Mouse (Mus musculus): Measurements from ENCODE around the gene Rtf1.
A peak's percentile ranks its signal among the peaks of the same experiment; 100 is the strongest.

Gene Rtf1

DNA sequence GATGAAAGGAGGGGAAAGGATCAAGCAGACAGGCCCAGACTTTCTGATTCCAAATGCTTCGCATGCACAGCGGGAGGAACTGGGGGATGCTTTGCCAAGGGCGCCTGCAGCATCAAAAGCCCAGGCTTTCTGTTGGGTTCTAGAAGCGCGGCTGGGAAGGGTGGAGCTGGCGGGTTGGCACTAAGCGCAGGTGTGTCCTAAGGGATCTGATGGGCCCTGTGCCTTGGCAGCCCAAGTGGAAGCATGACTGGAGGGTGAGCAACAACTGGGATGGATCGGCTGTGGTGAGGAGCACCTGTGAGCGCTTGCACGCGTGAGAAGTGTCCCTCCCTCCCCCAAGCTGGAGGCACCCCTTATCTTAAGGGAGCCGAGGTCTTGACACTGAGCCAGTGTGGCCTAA is 62.3 kb downstream of the Rtf1 start:
- DNase-seq, result no peak

DNA sequence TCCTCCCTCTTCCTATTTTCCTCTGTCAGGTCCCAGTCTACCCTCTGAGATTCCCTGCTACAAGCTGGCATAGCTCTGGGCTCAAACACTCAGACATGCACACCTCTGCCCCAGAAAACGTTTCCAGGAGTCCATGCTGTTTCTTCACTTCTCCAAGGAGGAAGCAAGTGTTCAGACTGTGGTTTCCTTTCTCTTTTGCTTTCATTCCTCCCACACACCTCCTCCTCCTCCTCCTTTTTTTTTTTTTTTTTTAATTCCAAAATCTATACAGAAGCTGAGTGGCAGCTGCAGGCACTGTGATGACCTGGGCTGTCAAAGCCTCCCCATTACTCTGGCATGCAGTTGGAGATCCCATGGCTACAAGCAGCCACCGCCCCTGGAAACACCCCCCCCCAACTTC is 65.7 kb downstream of the Rtf1 start:
- no peak for DNase-seq

GRCm38 (mm10) chr2:119741581-119742411 is 66.9 kb downstream of the Rtf1 start, which contains the start of gene Itpka:
TSS of gene Itpka (plus strand) at chr2:119742337.
- DNase-seq, result peak; percentile 40

- peak; percentile 9 for DNase-seq
These were observed 67.8 kb downstream of the Rtf1 start for GRCm38 (mm10) chr2:119742461-119743175.

GRCm38 (mm10) chr2:119743176-119743807 is 68.4 kb downstream of the Rtf1 start:
- no peak for DNase-seq

DNA sequence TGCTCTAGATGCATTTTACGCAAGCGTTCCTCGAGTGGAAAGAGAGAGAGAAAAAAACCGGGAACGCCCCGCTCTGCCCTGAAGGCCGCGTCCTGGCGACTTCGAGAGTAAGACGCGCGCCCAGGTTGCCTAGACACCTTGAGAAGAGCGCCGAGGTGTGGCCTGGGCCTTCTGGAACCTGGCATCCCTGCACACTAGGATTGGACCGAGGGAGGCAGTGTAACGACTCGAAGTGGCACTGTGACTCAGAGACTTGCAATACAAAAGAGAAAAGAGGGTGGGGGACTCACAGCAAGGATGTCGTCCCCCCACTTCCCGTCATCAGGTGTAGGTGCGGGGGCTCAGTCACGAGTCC is 68.9 kb downstream of the Rtf1 start:
- DNase-seq, result no peak

GRCm38 (mm10) chr2:119744163-119745111 is 69.6 kb downstream of the Rtf1 start:
- no peak for DNase-seq

- no peak for DNase-seq
These were observed 70.4 kb downstream of the Rtf1 start for GRCm38 (mm10) chr2:119745281-119745680.

DNA sequence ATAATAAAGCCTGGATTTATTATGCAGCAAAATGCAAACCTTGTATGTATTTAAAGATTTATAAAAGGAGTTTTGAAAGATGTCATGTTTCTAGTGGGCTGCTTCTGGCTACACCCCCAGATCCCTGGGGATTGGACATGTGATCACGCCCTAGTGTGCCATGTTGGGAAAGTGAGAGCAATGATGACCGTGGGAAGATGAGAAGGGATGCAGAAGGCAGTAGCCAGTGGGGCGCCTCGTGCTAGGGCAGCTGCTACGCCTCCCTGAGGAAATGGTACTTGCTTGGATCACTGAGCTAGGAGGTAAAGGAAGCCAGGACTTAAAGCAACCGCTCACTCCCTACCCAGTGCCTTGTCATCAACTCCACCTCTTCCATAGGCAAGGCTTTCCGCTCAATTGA is 72.7 kb downstream of the Rtf1 start:
- no peak for DNase-seq

GRCm38 (mm10) chr2:119749260-119749659 is 74.4 kb downstream of the Rtf1 start:
- DNase-seq, result no peak

- no peak for DNase-seq
These were observed 82.8 kb downstream of the Rtf1 start for GRCm38 (mm10) chr2:119757601-119758100.

DNA sequence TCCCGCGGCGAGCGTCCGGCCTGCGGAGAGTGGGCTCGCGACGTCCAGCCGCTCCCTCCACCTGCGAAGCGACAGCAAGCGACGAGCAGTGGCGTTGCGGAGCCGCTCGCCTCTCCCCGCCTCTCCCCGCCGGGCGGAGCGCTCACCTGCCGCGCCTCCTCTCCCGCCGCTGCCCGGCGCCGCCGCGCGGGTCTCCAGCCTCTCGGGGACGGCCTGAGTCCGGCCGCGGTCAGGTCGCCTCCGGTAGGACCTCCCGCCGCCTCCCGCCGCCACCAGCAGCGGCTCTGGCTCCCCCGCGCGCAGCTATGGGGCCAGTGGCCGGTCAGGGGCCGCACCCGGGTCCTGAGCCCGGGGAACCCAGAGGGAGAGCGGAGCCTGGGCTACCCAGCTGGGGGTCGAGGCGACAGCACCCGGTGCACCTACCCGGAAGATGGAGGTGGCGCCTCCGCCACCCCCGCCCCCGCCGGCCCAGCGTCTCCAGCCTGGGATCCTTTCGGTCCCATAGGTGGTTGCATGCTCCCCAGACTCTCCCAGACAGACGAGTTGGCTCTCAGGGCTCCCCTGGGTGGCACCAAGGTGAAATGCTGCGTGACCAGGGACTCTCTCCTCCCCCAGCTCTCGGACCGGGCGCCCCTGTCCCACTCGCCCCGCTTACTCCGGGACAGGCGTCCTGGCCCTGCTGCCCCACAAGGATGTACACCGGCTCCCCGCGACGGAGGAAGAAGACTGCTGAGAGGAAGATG is 83.4 kb downstream of the Rtf1 start:
- DNase-seq, result peak; percentile 19

DNA sequence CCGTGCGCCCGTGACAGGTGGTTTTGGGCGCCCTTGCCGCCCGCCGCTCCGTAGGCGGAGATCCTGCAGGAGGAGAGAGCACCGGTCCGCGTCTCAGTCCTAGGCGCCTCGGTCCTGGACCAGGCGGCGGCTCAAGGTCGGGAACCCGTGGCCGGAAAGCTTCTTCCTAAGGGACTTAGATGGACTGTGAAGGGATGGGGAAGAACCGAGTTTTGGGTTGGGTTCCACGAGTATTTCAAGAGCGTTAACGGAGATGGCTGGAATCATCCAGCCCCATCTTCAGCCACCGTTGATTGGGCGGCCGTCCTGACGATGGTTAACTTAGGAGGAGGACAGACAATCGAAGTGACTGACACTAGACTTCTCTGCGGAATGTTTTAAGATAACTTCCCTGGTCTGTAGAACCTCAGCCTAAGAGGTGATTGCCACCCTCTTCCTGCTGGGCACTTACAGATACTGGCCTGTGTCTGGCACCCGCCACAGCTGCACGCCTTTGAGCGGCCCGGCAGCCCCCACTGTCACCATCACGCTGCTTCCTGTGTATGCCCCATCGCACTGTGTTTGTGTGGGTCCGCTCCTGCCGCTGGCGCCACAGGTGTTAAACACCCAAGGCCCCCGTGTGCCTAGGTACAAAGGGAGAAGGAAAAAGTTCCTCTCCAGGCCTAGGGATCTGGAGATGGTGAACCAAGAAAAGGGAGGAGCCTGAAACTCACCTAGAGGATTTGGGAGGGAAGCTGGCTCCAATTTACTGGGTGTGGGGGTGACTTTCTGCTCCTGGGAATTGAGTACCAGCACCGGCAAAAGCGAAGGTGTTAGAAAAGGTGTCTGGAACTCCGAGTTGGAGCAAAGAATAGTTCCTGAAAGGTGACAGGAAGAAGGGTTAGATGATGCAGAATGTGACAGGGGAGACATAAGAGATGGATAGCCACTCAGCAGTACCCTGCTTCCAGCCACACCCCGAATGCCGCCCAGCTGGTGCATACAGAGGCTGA is 84.3 kb downstream of the Rtf1 start:
- no peak for DNase-seq

GRCm38 (mm10) chr2:119760251-119760650 is 85.4 kb downstream of the Rtf1 start, which contains the start of gene Ltk:
TSS of gene Ltk (minus strand) at chr2:119760431.
- DNase-seq, result no peak

DNA sequence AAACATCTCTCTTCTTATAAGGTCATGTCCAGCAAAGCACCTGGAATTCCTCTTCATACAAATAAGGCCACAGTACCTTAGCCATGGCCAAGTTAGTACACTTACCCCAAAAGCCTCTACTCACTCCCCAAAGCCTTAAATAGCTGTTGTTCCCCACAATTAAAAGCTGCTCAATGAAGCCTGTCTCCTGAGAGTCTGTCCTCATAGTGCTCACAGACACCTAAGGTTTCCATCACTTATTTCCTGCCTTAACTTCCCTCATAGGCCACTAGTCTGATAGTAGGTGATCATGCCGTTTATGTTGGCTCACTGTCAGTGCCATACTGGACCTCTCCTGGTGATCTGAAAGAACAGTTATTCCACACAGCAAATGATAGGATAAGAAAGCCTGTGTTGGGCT is 87.4 kb downstream of the Rtf1 start:
- DNase-seq, result no peak

DNA sequence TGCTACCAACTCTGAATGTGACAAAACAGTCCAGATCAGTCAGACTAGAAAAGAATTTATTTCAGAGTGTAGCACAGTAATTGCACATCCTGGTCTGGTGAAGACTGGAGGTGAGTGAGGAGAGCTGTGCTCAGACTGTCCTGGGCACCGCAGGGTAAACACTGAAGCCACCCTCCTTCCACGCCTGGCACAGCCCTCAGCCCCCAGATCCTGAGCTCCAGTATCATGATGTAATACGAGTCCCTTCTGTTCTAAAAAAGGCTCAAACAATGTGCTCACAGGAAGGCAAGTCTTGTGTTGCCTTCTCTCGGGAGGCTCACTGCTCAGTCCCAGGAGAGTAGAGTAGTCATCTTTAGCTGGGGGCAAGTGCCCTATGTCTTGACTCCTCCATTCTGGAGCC is 89.1 kb downstream of the Rtf1 start:
- no peak for DNase-seq

GRCm38 (mm10) chr2:119767246-119767645 is 92.4 kb downstream of the Rtf1 start:
- DNase-seq, result no peak

All from kidney, adult 11 months (tissue).